Mouse (Mus musculus): ENCODE results near the gene Hist1h1d.
A peak's percentile ranks its signal among the peaks of the same experiment; 100 is the strongest.

GRCm38 (mm10) chr13:23562699-23563462 is 9.8 kb downstream of the Hist1h1d start:
- TF ChIP-seq EP300 (IDR thresholded peaks at IDR 0.05; ENCODE audit: low read depth) = peak; percentile 73
- TF ChIP-seq CTCF (IDR thresholded peaks at IDR 0.05; ENCODE audit: low read depth) = peak; percentile 69
